Mouse (Mus musculus) liver, embryonic 13.5 days (tissue): ENCODE measurements at regions not wholly inside any gene's neighbourhood (a gene's known extent, or its start where the extent isn't known, plus 50 kb on each side); places are given as distances from the start of the nearest gene placed in this dataset.

ENCODE experiments used
- ATAC-seq: fragments of 200-750 bp; cut with Nextera tagmentation; 2 replicates; pipeline ENCODE4 v1.8.0; 2017; ENCODE audit warnings: low read depth, mild to moderate bottlenecking, moderate number of reproducible peaks, moderate library complexity
- DNase-seq: peaks from one replicate; pipeline ENCODE4 v3.0.0; 2022
- H3K27ac ChIP-seq: fragments of 300-500 bp; sonication (generic); 2 replicates; pipeline ENCODE4 v1.5.1; 2015; ENCODE audit warnings: moderate library complexity, mild to moderate bottlenecking, inconsistent platforms
- H3K27me3 ChIP-seq: fragments of 300-500 bp; sonication (generic); 2 replicates; pipeline ENCODE4 v1.6.1; 2015; ENCODE audit warnings: mild to moderate bottlenecking, inconsistent platforms
- H3K36me3 ChIP-seq: fragments of 300-500 bp; sonication (generic); 2 replicates; pipeline ENCODE4 v1.6.1; 2015; ENCODE audit warnings: mild to moderate bottlenecking, inconsistent platforms
- H3K4me1 ChIP-seq: fragments of 300-500 bp; sonication (generic); replicated peaks from 2 replicates; pipeline ENCODE4 v1.6.1; 2015; ENCODE audit warnings: inconsistent platforms
- H3K4me2 ChIP-seq: fragments of 300-500 bp; sonication (generic); 2 replicates; pipeline ENCODE4 v1.6.1; 2015; ENCODE audit warnings: inconsistent platforms, mild to moderate bottlenecking, moderate library complexity
- H3K4me3 ChIP-seq: fragments of 300-500 bp; sonication (generic); replicated peaks from 2 replicates; pipeline ENCODE4 v1.5.1; 2015; ENCODE audit warnings: mild to moderate bottlenecking, inconsistent platforms
- H3K9ac ChIP-seq: fragments of 300-500 bp; sonication (generic); 2 replicates; pipeline ENCODE4 v1.6.1; 2015; ENCODE audit warnings: mild to moderate bottlenecking, inconsistent platforms
- H3K9me3 ChIP-seq: fragments of 300-500 bp; sonication (generic); replicated peaks from 2 replicates; pipeline ENCODE4 v1.6.1; 2016; ENCODE audit warnings: inconsistent platforms
- WGBS: fragments of 180-500 bp; shearing (Covaris S2); methylation state at CpG from one replicate; pipeline ENCODE4 v1.1.7; 2015; ENCODE audit not compliant: insufficient replicate concordance; 5-methylcytosine and 5-hydroxymethylcytosine counted together

GRCm38 (mm10) chr15:26953818-26954385, 58.5 kb upstream of the Fbxl7 start:
- Histone ChIP-seq H3K27me3 (no peaks in the 10 kb centered on the region), H3K4me1 (no peaks in the 10 kb centered on the region), H3K9me3 (no peaks in the 10 kb centered on the region), H3K9ac (no peak overlapping the region), H3K36me3 (no peaks in the 10 kb centered on the region), H3K4me2 (no peak overlapping the region), H3K4me3 (no peak overlapping the region), H3K27ac (no peak overlapping the region)
- ATAC-seq (no peak), DNase-seq (no peak)
- 53% methylated on average over 10 of the region's 10 CpGs for WGBS

- no peak for DNase-seq
- H3K9me3 ChIP-seq: no peaks in the 10 kb centered on the region
- H3K36me3 ChIP-seq: no peaks in the 10 kb centered on the region
- WGBS: 66% methylated on average over 2 of the region's 2 CpGs
- H3K27ac ChIP-seq: no peak overlapping the region
- H3K4me2 ChIP-seq: no peak overlapping the region
- no peaks in the 10 kb centered on the region for H3K4me1 ChIP-seq
- no peaks in the 10 kb centered on the region for H3K27me3 ChIP-seq
- H3K4me3 ChIP-seq: no peak overlapping the region
- ATAC-seq: no peak
- no peak overlapping the region for H3K9ac ChIP-seq
These were observed 63.6 kb upstream of the Fbxl7 start for GRCm38 (mm10) chr15:26958980-26959379.

- WGBS: 49% methylated on average over 5 of the region's 5 CpGs
- no peak overlapping the region for H3K27ac ChIP-seq
These were observed 73.1 kb upstream of the Fbxl7 start for GRCm38 (mm10) chr15:26968392-26969025.

GRCm38 (mm10) chr15:26970770-26971169, 75.4 kb upstream of the Fbxl7 start:
- Histone ChIP-seq H3K4me2 (no peak overlapping the region), H3K4me1 (no peaks in the 10 kb centered on the region), H3K4me3 (no peak overlapping the region), H3K9me3 (no peaks in the 10 kb centered on the region), H3K27me3 (no peaks in the 10 kb centered on the region), H3K36me3 (no peaks in the 10 kb centered on the region), H3K27ac (no peak overlapping the region), H3K9ac (no peak overlapping the region)
- no peak for DNase-seq
- ATAC-seq: no peak
- 62% methylated on average over 1 of the region's 1 CpGs for WGBS

More at GRCm38 (mm10) chr15:26968392-26969025, 73.1 kb upstream of the Fbxl7 start:
- Histone ChIP-seq H3K4me1 (no peaks in the 10 kb centered on the region), H3K9me3 (no peaks in the 10 kb centered on the region), H3K4me3 (no peak overlapping the region), H3K4me2 (no peak overlapping the region), H3K36me3 (no peaks in the 10 kb centered on the region), H3K9ac (no peak overlapping the region), H3K27me3 (no peaks in the 10 kb centered on the region)
- DNase-seq: no peak
- no peak for ATAC-seq

- Histone ChIP-seq H3K4me3 (no peak overlapping the region), H3K4me2 (no peak overlapping the region), H3K9ac (no peak overlapping the region), H3K4me1 (no peaks in the 10 kb centered on the region), H3K36me3 (no peaks in the 10 kb centered on the region), H3K9me3 (no peaks in the 10 kb centered on the region), H3K27ac (no peak overlapping the region), H3K27me3 (no peaks in the 10 kb centered on the region)
- ATAC-seq (no peak), DNase-seq (no peak)
- WGBS: 45% methylated on average over 1 of the region's 1 CpGs
These were observed 97.7 kb upstream of the Fbxl7 start for GRCm38 (mm10) chr15:26993054-26993453.

- no peak for DNase-seq
- Histone ChIP-seq H3K9ac (no peak overlapping the region), H3K4me2 (no peak overlapping the region), H3K27ac (no peak overlapping the region), H3K4me1 (no peaks in the 10 kb centered on the region), H3K36me3 (no peaks in the 10 kb centered on the region), H3K9me3 (no peaks in the 10 kb centered on the region), H3K27me3 (no peaks in the 10 kb centered on the region), H3K4me3 (no peak overlapping the region)
- ATAC-seq: no peak
- 27% methylated on average over 4 of the region's 4 CpGs for WGBS
These were observed 113.7 kb upstream of the Fbxl7 start for GRCm38 (mm10) chr15:27009069-27009468.

- WGBS: 59% methylated on average over 4 of the region's 4 CpGs
- H3K9ac ChIP-seq: no peak overlapping the region
These were observed 118.7 kb upstream of the Fbxl7 start for GRCm38 (mm10) chr15:27013906-27014658.

GRCm38 (mm10) chr15:27014659-27014974, 119.2 kb upstream of the Fbxl7 start:
- no peak for ATAC-seq
- no peak overlapping the region for H3K4me3 ChIP-seq
- no peaks in the 10 kb centered on the region for H3K4me1 ChIP-seq
- no peak overlapping the region for H3K9ac ChIP-seq
- no peak overlapping the region for H3K4me2 ChIP-seq
- H3K27me3 ChIP-seq: no peaks in the 10 kb centered on the region
- no peak overlapping the region for H3K27ac ChIP-seq
- H3K9me3 ChIP-seq: no peaks in the 10 kb centered on the region
- DNase-seq: no peak
- 26% methylated on average over 1 of the region's 1 CpGs for whole genome bisulfite sequencing
- H3K36me3 ChIP-seq: no peaks in the 10 kb centered on the region

More at GRCm38 (mm10) chr15:27013906-27014658, 118.7 kb upstream of the Fbxl7 start:
- H3K4me1 ChIP-seq: no peaks in the 10 kb centered on the region
- ATAC-seq: no peak
- H3K4me3 ChIP-seq: no peak overlapping the region
- H3K27ac ChIP-seq: no peak overlapping the region
- no peaks in the 10 kb centered on the region for H3K36me3 ChIP-seq
- no peak overlapping the region for H3K4me2 ChIP-seq
- DNase-seq: no peak
- H3K9me3 ChIP-seq: no peaks in the 10 kb centered on the region
- H3K27me3 ChIP-seq: no peaks in the 10 kb centered on the region

- no peaks in the 10 kb centered on the region for H3K27me3 ChIP-seq
- no peak for ATAC-seq
- no peak overlapping the region for H3K4me3 ChIP-seq
- WGBS: 63% methylated on average over 5 of the region's 5 CpGs
- no peaks in the 10 kb centered on the region for H3K9me3 ChIP-seq
- DNase-seq: no peak
- no peak overlapping the region for H3K9ac ChIP-seq
- no peak overlapping the region for H3K4me2 ChIP-seq
- no peaks in the 10 kb centered on the region for H3K4me1 ChIP-seq
- H3K36me3 ChIP-seq: no peaks in the 10 kb centered on the region
- H3K27ac ChIP-seq: no peak overlapping the region
These were observed 125.1 kb upstream of the Fbxl7 start for GRCm38 (mm10) chr15:27020471-27020870.

GRCm38 (mm10) chr15:27033261-27033660, 137.9 kb upstream of the Fbxl7 start:
- H3K4me3 ChIP-seq: no peak overlapping the region
- DNase-seq (no peak), ATAC-seq (no peak)
- H3K27ac ChIP-seq: no peak overlapping the region
- no peaks in the 10 kb centered on the region for H3K36me3 ChIP-seq
- H3K9me3 ChIP-seq: no peaks in the 10 kb centered on the region
- H3K4me2 ChIP-seq: no peak overlapping the region
- no peaks in the 10 kb centered on the region for H3K4me1 ChIP-seq
- H3K27me3 ChIP-seq: no peaks in the 10 kb centered on the region
- H3K9ac ChIP-seq: no peak overlapping the region
- WGBS: 66% methylated on average over 2 of the region's 2 CpGs

- WGBS: 49% methylated on average over 4 of the region's 4 CpGs
- Histone ChIP-seq H3K4me2 (no peak overlapping the region), H3K4me3 (no peak overlapping the region), H3K27me3 (no peaks in the 10 kb centered on the region), H3K36me3 (no peaks in the 10 kb centered on the region), H3K9me3 (no peaks in the 10 kb centered on the region), H3K9ac (no peak overlapping the region), H3K4me1 (no peaks in the 10 kb centered on the region), H3K27ac (no peak overlapping the region)
- ATAC-seq (no peak), DNase-seq (no peak)
These were observed 148.4 kb upstream of the Fbxl7 start for GRCm38 (mm10) chr15:27043788-27044187.

GRCm38 (mm10) chr15:27050673-27051072, 155.3 kb upstream of the Fbxl7 start:
- Histone ChIP-seq H3K4me2 (no peak overlapping the region), H3K27ac (no peak overlapping the region), H3K36me3 (no peaks in the 10 kb centered on the region), H3K27me3 (no peaks in the 10 kb centered on the region), H3K4me1 (no peaks in the 10 kb centered on the region), H3K9me3 (no peaks in the 10 kb centered on the region), H3K9ac (no peak overlapping the region), H3K4me3 (no peak overlapping the region)
- no peak for ATAC-seq
- 47% methylated on average over 2 of the region's 2 CpGs for WGBS
- DNase-seq: no peak
